Mouse (Mus musculus) splenic B cell, adult 2 months (primary cell): ENCODE data around the gene Ntan1.
"Not testable (repeated sequence)": the region's sequence is repeated elsewhere in the genome, so short reads cannot be mapped to it uniquely, and the experiment has no call there.

Source experiments
- DNase-seq: peaks from one replicate; pipeline ENCODE4 v3.0.0-alpha.2; 2011; ENCODE audit warnings: low read depth, low spot score
- H3K27me3 ChIP-seq: 2 replicates; pipeline ENCODE4 v1.6.1; 2012; ENCODE audit warnings: mild to moderate bottlenecking, low read length, moderate library complexity, mixed read lengths; ENCODE audit not compliant: control insufficient read depth, poor library complexity, insufficient read depth, severe bottlenecking
- H3K36me3 ChIP-seq: 2 replicates; pipeline ENCODE4 v1.6.1; 2012; ENCODE audit warnings: mild to moderate bottlenecking, low read length, moderate library complexity, mixed read lengths; ENCODE audit not compliant: control insufficient read depth, poor library complexity, insufficient read depth, severe bottlenecking

The Ntan1 gene

GRCm38 (mm10) chr16:13853886-13854285, 35.2 kb downstream of the Ntan1 start:
- Histone ChIP-seq H3K27me3 (no peaks in the 10 kb centered on the region), H3K36me3 (peaks cover 10% of the 10 kb centered on the region; the same call in 1 of the 2 replicates)
- DNase-seq = no peak

GRCm38 (mm10) chr16:13866076-13866475, 47.4 kb downstream of the Ntan1 start:
- no peak for DNase-seq
- Histone ChIP-seq H3K27me3 (no peaks in the 10 kb centered on the region), H3K36me3 (peaks cover 7% of the 10 kb centered on the region)

- Histone ChIP-seq H3K36me3 (peaks cover 7% of the 10 kb centered on the region), H3K27me3 (no peaks in the 10 kb centered on the region)
- no peak for DNase-seq
Observed at GRCm38 (mm10) chr16:13866616-13867015, 48.0 kb downstream of the Ntan1 start.

- H3K27me3 ChIP-seq, DNase-seq, H3K36me3 ChIP-seq: not testable (repeated sequence)
Observed at GRCm38 (mm10) chr16:13867406-13867805, 48.8 kb downstream of the Ntan1 start.

GRCm38 (mm10) chr16:13867910-13868514, 49.4 kb downstream of the Ntan1 start:
- H3K27me3 ChIP-seq = no peaks in the 10 kb centered on the region
- DNase-seq = no peak
- peaks cover 7% of the 10 kb centered on the region for H3K36me3 ChIP-seq

GRCm38 (mm10) chr16:13875483-13875882, 56.8 kb downstream of the Ntan1 start:
- no peaks in the 10 kb centered on the region for H3K27me3 ChIP-seq
- H3K36me3 ChIP-seq = peaks cover 7% of the 10 kb centered on the region
- no peak for DNase-seq

GRCm38 (mm10) chr16:13883094-13883774, 64.6 kb downstream of the Ntan1 start:
- no peak for DNase-seq
- Histone ChIP-seq H3K27me3 (no peaks in the 10 kb centered on the region), H3K36me3 (peaks cover 10% of the 10 kb centered on the region; the same call in 1 of the 2 replicates)
